Mouse (Mus musculus): ENCODE data around the gene Ankrd54. TPM values are rescaled to one million over a fixed set of nuclear protein-coding genes. Genes with fewer than 3 reads are reported as not detected.

Gene Ankrd54
- polyA plus RNA-seq, 1 experiment from 2014 or later = 51.3 TPM

Other genes starting within 250 kb of the Ankrd54 start
- 5.1 and 8.0 TPM in 2 replicates for gene Cdc42ep1, start 220.3 kb downstream of the Ankrd54 start, polyA plus RNA-seq (2014; fragmentation: Nextera tagmentation; extraction: Ambion mirVana)
- gene Lgals2, start 207.4 kb downstream of the Ankrd54 start, polyA plus RNA-seq (2014; fragmentation: Nextera tagmentation; extraction: Ambion mirVana) = not detected in 2 replicates
- 34.8 and 46.5 TPM in 2 replicates for gene Gga1, start 185.7 kb downstream of the Ankrd54 start, polyA plus RNA-seq (2014; fragmentation: Nextera tagmentation; extraction: Ambion mirVana)
- not detected in 2 replicates for gene Gm49510, start 163.2 kb downstream of the Ankrd54 start, polyA plus RNA-seq (2014; fragmentation: Nextera tagmentation; extraction: Ambion mirVana)
- 4.2 and 5.8 TPM in 2 replicates for gene Sh3bp1, start 163.1 kb downstream of the Ankrd54 start, polyA plus RNA-seq (2014; fragmentation: Nextera tagmentation; extraction: Ambion mirVana)
- 101 and 109 TPM in 2 replicates for gene Pdxp, start 149.0 kb downstream of the Ankrd54 start, polyA plus RNA-seq (2014; fragmentation: Nextera tagmentation; extraction: Ambion mirVana)
- 89.0 and 98.0 TPM in 2 replicates for gene Lgals1, start 136.2 kb downstream of the Ankrd54 start, polyA plus RNA-seq (2014; fragmentation: Nextera tagmentation; extraction: Ambion mirVana)
- gene Nol12, start 128.0 kb downstream of the Ankrd54 start, polyA plus RNA-seq (2014; fragmentation: Nextera tagmentation; extraction: Ambion mirVana) = 63.4 and 73.8 TPM in 2 replicates
- gene Triobp, start 115.2 kb downstream of the Ankrd54 start, polyA plus RNA-seq (2014; fragmentation: Nextera tagmentation; extraction: Ambion mirVana) = 29.3 and 38.7 TPM in 2 replicates
- 155 and 238 TPM in 2 replicates for gene H1f0, start 34.4 kb downstream of the Ankrd54 start, polyA plus RNA-seq (2014; fragmentation: Nextera tagmentation; extraction: Ambion mirVana)
- not detected in 2 replicates for gene Galr3, start 21.0 kb downstream of the Ankrd54 start, polyA plus RNA-seq (2014; fragmentation: Nextera tagmentation; extraction: Ambion mirVana)
- 191 and 209 TPM in 2 replicates for gene Eif3l, start 12.3 kb upstream of the Ankrd54 start, polyA plus RNA-seq (2014; fragmentation: Nextera tagmentation; extraction: Ambion mirVana)
- gene Micall1, start 46.0 kb upstream of the Ankrd54 start, polyA plus RNA-seq (2014; fragmentation: Nextera tagmentation; extraction: Ambion mirVana) = 5.7 and 6.3 TPM in 2 replicates
- 319 and 356 TPM in 2 replicates for gene Polr2f, start 78.1 kb upstream of the Ankrd54 start, polyA plus RNA-seq (2014; fragmentation: Nextera tagmentation; extraction: Ambion mirVana)
- 14.8 and 17.1 TPM in 2 replicates for gene 1700088E04Rik, start 78.4 kb upstream of the Ankrd54 start, polyA plus RNA-seq (2014; fragmentation: Nextera tagmentation; extraction: Ambion mirVana)
- 0.89 and 1.9 TPM in 2 replicates for gene Sox10, start 102.3 kb upstream of the Ankrd54 start, polyA plus RNA-seq (2014; fragmentation: Nextera tagmentation; extraction: Ambion mirVana)
- gene Pick1, start 166.3 kb upstream of the Ankrd54 start, polyA plus RNA-seq (2014; fragmentation: Nextera tagmentation; extraction: Ambion mirVana) = 36.9 and 45.3 TPM in 2 replicates
- 0.69 and 0.98 TPM in 2 replicates for gene Gm49486, start 166.5 kb upstream of the Ankrd54 start, polyA plus RNA-seq (2014; fragmentation: Nextera tagmentation; extraction: Ambion mirVana)
- gene Slc16a8, start 191.9 kb upstream of the Ankrd54 start, polyA plus RNA-seq (2014; fragmentation: Nextera tagmentation; extraction: Ambion mirVana) = 0.60 and 0.83 TPM in 2 replicates
- gene Baiap2l2, start 222.6 kb upstream of the Ankrd54 start, polyA plus RNA-seq (2014; fragmentation: Nextera tagmentation; extraction: Ambion mirVana) = 1.4 and 2.6 TPM in 2 replicates

Data from forebrain, embryonic 14.5 days (tissue).